Mouse (Mus musculus): ENCODE measurements around the gene Ush1g.

Gene Ush1g

DNA sequence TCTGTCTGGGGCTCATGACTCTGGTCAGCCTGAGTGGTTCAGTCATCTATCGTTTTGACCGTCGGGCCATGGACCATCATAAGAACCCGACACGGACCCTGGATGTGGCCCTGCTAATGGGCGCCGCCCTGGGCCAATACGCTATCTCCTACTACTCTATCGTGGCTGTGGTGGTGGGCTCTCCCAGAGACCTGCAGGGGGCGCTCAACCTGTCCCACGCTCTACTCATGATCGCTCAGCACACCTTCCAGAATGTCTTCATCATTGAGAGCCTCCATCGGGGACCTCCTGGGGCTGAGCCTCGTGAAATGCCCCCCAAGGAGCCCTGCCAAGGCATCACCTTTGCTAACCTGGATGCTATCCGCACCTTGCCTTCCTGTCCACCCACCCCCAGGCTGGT, 7.5 kb upstream of the Ush1g start:
- no peak for DNase-seq

DNA sequence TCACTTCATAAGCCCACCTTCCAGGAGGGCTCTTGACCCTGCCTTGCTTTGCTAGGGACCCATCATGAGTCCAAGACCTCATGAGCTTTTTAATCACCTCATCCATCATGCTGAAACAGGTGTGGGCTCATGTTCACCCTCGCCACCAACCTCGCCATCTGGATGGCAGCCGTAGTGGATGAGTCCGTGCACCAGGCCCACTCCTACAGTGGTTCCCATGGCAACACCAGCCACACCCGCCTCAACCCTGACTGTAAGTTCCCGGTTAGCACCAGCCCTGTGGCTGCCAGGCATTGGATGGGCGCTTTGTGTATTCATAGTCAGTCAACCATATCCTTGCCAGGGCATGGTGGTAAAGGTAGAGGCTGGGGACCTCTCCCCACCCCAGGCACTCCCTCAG, 4.9 kb upstream of the Ush1g start:
- DNase-seq = no peak

GRCm38 (mm10) chr11:115323354-115323753, 1.5 kb upstream of the Ush1g start:
- no peak for DNase-seq

DNA sequence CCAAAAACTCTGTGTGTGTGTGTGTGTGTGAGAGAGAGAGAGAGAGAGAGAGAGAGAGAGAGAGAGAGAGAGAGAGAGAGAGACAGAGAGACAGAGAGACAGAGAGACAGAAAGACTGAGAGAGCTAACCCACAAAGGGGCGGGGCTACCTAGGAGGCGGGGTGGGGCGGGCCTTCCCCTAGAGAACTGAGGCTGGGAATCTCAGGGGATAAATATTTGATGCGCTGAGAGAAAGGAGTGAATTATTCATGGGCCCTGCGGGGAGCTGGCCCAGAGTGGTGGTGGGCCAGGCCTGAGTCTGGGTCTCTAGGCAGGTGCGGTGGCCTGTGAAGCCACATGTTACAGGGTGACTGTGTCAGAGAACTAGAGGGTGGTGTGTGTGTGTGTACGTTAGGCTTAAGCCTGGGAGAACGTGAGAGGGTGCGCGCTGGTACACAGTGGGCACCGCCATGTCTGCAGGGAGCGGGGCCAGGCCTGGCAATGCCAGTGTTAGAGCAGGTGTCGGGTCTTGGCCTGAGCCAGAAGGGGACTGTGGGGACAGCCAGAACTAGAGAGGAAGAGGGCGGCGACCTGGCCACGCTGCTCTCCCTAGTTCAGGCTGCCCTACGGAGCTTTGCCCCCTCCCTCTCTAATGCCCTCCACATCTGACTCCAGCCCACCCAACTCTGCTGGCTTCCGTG, 2.0 kb downstream of the Ush1g start:
- DNase-seq = no peak

DNA sequence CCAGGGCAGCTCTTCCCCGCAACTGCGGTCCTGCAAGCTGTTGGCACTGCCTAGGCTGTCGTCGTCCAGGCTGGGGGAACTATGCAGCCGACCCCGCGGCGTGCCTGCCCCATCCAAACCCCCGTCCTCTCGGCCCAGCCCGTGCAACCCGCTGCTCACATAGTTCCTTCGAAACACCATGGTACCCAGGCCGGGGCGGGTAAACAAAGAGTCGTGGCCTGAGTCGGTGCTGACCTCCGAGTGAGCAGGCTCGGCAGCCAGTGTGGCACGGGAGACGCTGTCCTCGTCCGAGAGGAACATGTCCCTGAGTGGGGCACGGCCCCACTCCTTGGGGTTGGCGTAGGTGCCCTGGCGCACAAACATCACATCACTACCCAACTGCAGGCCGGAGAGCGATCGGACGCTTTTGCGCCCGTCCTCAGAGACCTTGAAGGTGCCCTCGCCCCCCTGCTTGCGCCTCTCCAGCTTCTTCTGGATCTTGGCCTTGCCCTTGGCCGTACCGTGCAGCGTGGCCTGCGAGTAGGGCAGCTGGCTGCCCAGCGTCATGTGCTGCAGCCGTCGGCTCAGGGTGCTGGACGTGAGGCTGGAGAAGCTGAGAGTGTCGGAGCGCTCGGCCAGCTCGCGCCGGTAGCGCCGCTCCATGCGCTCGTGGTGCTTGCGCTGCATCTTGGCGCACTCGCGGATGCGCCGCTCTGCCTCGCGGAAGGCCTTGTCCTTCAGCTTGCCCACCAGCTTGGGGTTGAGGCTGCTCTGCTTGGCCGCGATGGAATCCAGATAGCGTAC, 3.4 kb downstream of the Ush1g start:
- DNase-seq = no peak

DNA sequence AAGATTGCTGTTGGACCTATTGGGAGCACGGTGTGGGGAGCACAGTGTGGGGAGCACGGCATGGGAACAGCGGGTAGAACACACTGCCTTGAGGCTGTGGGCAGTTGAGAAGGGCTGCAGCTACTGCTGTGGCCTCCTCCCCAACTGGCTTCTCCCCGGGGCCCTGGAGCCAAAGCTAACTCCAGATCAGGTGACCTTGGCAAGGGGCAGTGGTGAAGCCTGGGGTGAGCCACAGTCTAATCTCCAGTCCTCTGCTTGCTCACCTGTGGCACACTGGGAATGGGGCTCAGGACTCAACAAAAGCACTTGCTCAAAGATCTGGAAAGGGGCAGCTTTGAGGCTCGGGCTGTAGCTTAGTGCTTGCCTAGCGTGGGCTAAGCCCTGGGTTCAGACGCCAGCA, 4.6 kb downstream of the Ush1g start:
- no peak for DNase-seq

DNA sequence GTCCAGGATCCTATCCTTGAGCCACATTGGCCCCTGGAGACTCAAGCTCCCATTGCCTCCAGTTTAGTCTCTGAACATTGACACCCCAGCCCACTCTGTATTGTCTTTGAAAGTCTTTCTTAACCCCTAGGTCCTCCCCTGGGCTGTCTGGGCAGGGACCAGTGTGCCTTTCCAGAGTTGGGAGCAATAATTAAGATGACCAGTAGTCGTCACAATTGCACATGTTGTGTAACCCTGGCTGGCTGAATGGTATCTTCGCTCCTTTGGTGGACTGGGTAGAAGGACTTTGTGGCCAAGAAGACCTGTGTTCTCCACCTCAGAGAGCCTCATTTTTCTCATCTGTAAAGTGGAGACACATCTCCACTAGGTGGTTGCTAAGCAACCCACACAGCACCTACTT, 7.6 kb downstream of the Ush1g start:
- DNase-seq = no peak

GRCm38 (mm10) chr11:115308781-115309180, 13.1 kb downstream of the Ush1g start:
- DNase-seq = no peak

GRCm38 (mm10) chr11:115306863-115307262, 15.0 kb downstream of the Ush1g start, which contains the start of gene Otop2:
Gene Otop2 (plus strand): TSS chr11:115307163.
- no peak for DNase-seq

DNA sequence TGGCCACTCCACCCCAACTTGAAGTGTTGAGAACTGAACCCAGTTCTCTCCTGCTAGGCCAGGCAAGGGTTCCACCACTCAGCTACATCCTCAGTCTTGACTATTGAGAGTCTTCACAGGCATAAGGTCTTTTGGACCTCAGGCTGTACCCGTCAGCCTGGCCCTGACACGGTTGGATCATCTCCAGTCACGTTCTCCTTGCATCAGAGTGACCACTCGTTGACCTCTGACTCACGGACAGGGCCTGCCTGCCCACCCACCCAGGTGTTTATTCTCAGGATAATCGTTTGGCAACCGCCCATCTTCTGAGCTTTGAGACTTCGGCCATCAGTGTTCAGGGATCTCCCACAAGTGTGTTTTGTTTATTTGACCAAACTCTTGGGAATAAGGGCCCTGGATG, 18.7 kb downstream of the Ush1g start:
- DNase-seq = no peak

DNA sequence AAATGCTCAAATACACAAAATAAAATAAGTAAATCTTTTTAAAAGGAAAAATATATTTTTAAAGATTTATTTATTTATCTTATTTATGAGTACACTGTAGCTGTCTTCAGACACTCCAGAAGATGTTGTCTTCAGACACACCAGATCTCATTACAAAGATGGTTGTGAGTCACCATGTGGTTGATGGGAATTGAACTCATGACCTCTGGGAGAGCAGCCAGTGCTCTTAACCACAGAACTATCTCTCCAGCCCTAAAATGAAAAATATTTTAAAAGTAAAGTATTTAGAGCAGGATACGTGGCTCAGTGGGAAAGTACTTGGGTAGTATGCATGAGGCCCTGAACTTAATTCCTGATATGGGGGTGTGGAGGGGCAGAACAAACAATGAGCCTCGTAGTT, 20.5 kb downstream of the Ush1g start:
- no peak for DNase-seq

DNA sequence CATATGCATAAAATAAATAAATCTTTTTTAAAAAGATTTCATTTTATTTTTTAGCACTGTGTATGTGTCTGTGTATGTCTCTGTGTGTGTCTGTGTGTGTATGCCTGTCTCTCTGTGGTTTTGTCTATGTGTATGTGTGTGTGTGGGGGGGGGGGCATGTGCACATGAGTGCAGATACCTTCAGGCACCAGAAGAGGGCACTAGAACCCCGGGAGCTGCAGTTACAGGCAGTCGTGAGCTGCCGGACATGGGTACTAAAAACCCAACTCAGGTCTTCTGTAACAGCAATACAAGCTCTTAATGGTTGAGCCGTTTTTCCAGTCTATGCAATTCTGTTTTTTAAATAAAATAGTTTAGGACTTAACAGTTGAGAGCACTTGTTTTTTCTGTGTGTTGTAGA, 21.1 kb downstream of the Ush1g start:
- DNase-seq = no peak

DNA sequence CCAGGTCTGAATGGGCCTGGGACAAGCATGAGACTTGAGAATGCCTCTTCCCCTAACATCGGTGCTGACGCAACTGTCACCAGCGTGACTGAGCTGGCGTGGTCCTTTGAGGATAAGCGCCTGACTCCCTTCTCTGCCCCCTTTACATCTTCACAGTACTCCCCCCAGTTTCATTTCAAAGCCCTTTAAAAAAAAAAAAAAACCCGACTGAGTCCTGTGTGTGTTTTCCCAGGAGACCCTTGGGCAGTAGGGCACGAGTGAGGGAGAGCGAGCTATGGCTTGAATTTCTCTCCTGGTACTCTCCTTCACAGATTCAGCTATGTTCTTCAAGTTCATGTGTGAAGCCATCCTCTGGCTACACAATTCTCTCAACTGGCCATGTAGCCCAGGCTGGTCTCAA, 23.7 kb downstream of the Ush1g start:
- no peak for DNase-seq

DNA sequence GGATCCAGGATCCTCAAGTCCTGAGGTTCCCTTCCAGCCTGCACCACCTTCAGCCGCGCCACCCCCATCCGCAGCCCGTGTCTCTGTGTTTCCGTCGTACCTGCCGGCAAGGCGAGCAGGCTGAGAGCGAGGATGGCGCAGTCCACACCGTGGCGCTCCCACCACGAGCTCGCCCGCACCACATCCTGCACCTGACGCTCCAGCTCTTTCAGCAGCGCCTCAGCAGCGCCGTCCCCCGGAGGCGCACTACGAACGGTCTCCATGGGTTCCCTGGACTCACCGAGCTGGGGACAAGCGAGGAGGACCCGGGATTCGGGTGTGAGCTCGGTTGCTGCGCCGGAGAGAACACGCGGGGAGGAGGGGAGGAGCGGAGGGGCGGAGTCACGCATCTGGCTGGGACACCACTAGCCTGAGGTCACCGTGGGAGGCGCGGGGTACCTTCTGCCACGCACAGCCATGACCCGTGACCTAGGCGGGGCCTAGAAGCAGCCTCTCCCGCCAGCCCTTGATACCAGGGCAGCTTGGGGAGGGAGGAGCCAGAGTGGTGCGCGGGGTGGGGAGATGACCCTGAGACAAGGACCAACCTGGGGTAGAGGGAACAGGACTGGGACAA, 24.5 kb downstream of the Ush1g start, which contains the start of gene Fads6:
TSS of gene Fads6 (minus strand) at position 450 of the 613 bp plus-strand sequence.
- peak; percentile 76 for DNase-seq

GRCm38 (mm10) chr11:115296471-115297210, 25.2 kb downstream of the Ush1g start:
- DNase-seq = peak; percentile 52

GRCm38 (mm10) chr11:115295939-115296338, 25.9 kb downstream of the Ush1g start:
- DNase-seq = no peak

DNA sequence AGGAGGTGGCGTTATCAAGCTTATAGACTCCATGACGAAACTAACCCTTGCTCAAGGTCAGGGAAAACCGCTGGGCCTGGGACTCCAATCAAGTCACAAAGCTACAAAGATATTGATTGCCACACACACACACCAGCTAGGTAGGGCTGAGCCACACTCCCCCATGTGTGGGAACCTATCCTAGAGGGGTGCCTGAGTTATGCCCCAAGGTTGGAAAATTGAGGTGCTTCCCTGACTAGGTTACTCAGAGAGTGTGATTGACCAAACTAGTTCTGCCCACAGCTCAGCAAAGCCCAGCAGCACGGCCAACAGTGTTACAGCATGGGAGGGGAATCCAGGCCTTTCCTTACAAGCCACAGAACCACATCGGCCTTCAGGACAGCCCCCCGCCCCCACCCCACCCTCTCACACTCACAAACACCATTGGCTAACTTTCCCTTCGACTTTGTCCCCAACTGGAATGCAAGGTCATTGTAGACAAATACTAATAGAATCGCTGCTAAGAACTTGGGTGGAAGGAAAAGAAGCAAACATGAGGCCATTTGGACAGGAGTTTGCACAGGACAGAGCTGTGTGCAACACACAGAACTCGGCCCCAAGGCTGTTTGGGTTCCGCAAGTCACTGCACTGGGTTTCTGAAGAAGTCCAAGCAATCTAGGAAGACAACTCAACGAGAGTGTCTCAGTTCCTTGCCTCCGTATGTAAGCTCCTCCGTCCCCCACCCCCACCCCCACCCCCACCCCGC, 29.0 kb downstream of the Ush1g start:
- DNase-seq = peak; percentile 49

DNA sequence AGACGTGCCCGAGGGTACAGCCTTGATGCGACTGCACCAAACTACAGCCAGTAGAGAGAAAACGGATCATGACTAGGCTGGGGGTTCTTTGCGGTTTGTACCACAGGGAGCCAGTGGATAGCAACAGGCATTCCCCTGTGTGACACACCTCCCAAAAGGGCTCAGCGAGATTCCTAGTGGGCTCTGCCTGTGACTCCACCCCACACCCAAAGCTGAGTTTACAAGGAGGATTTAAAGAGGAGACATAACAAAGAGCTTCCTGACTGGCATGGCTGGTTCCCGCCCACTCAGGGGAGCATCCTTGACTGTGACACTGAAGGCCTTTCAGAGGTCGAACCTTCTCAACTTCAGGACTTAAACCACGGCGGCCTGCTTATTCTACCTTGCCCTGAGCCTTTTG, 30.3 kb downstream of the Ush1g start:
- no peak for DNase-seq

DNA sequence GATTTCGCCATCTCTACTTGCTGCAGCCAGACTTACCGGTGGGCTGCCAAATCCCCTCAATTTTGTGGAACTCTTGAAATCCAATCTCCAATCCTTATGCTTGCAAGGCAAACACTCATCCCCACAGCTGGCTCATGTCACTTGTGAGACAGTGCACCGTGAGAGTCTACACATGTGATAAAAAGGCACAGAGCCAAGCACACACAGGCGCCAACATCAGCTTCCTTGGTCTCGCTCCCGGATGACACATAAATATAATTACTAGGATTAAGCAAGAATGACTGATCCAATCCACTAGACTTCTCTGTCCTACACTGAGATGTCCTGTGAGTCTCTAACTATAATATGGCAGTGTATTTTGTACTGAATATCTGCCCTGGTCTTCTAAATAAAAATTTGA, 30.9 kb downstream of the Ush1g start:
- peak; percentile 52 for DNase-seq

GRCm38 (mm10) chr11:115290314-115290713, 31.5 kb downstream of the Ush1g start:
- no peak for DNase-seq

DNA sequence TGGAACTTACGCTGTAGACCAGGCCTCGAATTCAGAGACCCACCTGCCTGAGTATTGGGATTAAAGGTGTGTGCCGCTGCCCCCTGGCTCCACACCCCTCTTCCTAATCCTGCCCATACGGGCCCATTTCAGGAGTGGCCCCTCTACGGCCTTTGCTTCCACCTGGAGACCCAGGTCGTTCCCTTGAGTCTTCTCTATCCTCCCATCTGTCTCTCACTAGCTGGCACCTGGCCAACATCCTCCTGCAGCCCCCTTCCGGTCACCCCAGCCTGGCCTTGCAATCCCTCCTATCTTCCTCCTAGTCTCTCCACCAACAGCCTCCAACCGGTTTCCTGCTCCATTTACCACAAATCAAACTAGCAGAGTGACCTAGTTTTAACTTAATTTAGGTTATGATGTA, 32.0 kb downstream of the Ush1g start:
- DNase-seq = no peak

DNA sequence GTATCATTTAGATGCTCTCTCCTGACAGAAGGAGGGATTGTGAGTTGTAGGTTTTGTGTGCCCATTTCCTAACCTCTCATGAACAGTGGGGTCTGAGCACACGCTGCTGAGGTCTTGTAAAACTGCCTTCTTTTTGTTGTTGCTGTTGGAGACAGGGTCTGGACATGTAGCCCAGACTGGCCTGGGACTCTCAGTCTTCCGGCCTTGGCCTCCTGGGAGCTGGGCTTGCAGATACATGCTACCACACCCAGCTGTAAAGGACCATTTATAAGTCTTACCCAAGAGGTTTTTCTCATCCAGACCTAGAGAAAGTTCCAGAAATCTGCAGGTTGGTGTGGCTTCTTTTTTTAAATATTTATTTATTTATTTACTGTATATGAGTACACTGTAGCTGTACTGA, 33.5 kb downstream of the Ush1g start:
- no peak for DNase-seq

DNA sequence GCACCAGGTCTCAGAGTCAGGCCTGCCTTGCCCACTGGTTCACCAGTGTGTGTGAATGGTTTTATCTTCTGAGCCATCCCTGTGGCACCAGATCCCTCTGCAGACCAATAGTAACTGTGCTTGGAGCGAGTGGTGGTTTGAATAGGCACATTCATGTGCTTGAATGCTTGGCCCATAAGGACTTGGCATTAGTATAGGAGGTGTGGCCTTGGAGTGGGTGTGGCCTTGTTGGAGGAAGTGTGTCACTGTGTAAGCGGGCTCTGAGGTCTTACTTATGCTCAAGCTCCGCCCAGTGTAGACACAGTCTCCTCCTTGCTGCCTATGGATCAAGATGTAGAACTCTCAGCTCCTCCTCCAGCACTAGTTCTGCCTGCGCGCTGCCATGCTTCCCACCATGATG, 34.5 kb downstream of the Ush1g start:
- no peak for DNase-seq
